Mouse (Mus musculus) ES-E14 (cell line): ENCODE measurements around the gene Slc43a2. TPM values are rescaled to one million over a fixed set of nuclear protein-coding genes. Genes with fewer than 3 reads are reported as not detected.
A peak's percentile ranks its signal among the peaks of the same experiment; 100 is the strongest.

Source experiments
- DNase-seq: peaks from one replicate; pipeline ENCODE4 v3.0.0-alpha.2; 2013; ENCODE audit warnings: low read depth, low spot score
- H3K27ac ChIP-seq: 2 replicates; pipeline ENCODE4 v1.5.1; 2012; ENCODE audit warnings: low read depth, mild to moderate bottlenecking, low read length, moderate library complexity, mixed read lengths; ENCODE audit not compliant: poor library complexity, insufficient read depth, severe bottlenecking
- H3K36me3 ChIP-seq: 2 replicates; pipeline ENCODE4 v1.6.1; 2012; ENCODE audit warnings: mild to moderate bottlenecking, low read length, moderate library complexity, mixed read lengths; ENCODE audit not compliant: control insufficient read depth, poor library complexity, insufficient read depth, severe bottlenecking
- H3K4me1 ChIP-seq, 2 experiments: fragments of 150-350 bp in 1 of 2; sonication (generic) in 1 of 2; 2 replicates each; pipeline ENCODE4 v1.6.1; 2012; ENCODE audit warnings: low read length in 2 of 2, mild to moderate bottlenecking in 1 of 2, mixed read lengths in 1 of 2; ENCODE audit not compliant: control insufficient read depth in 2 of 2, insufficient read depth in 2 of 2, poor library complexity in 1 of 2
- H3K4me3 ChIP-seq, 2 experiments: fragments of 150-350 bp in 1 of 2; sonication (generic) in 1 of 2; 2 replicates each; pipeline ENCODE4 v1.5.1; 2012; ENCODE audit warnings: low read length in 2 of 2, low read depth in 1 of 2, mild to moderate bottlenecking in 1 of 2, mixed read lengths in 1 of 2; ENCODE audit not compliant: insufficient read depth in 1 of 2, poor library complexity in 1 of 2, severe bottlenecking in 1 of 2
- H3K9ac ChIP-seq: 2 replicates; pipeline ENCODE4 v1.6.1; 2012; ENCODE audit warnings: low read depth, mild to moderate bottlenecking, low read length, mixed read lengths; ENCODE audit not compliant: poor library complexity, insufficient read depth, severe bottlenecking
- H3K9me3 ChIP-seq: fragments of 150-350 bp; sonication (generic); 2 replicates; pipeline ENCODE4 v1.6.1; 2012; ENCODE audit warnings: low read depth, mild to moderate bottlenecking, low read length; ENCODE audit not compliant: control insufficient read depth, insufficient read depth
- CHD2 ChIP-seq: IDR thresholded peaks from 2 replicates; pipeline ENCODE4 v1.6.1; 2014; ENCODE audit warnings: mild to moderate bottlenecking, low read depth, low read length, inconsistent platforms
- HCFC1 ChIP-seq: IDR thresholded peaks from 2 replicates; pipeline ENCODE4 v1.6.1; 2012; ENCODE audit warnings: low read length, inconsistent platforms, borderline replicate concordance; ENCODE audit not compliant: insufficient read depth
- MAFK ChIP-seq: IDR thresholded peaks from 2 replicates; pipeline ENCODE4 v1.6.1; 2014; ENCODE audit warnings: mild to moderate bottlenecking, low read depth, low read length, inconsistent platforms; ENCODE audit not compliant: insufficient read depth
- ZC3H11A ChIP-seq: IDR thresholded peaks from 2 replicates; pipeline ENCODE4 v1.6.1; 2012; ENCODE audit warnings: low read depth, mild to moderate bottlenecking, inconsistent platforms, low read length, borderline replicate concordance
- ZNF384 ChIP-seq: IDR thresholded peaks from 2 replicates; pipeline ENCODE4 v1.6.1; 2012; ENCODE audit warnings: low read depth, low read length, inconsistent platforms
- in situ Hi-C, 2 experiments: fragments of 600-800 bp; cut with MboI; formaldehyde crosslinking; loops; one replicate each; pipeline ENCODE4 v1.15.1; 2025; ENCODE audit warnings: low sequenced_read_pairs in 2 of 2, inconsistent platforms in 1 of 2; ENCODE audit not compliant: unreplicated experiment in 2 of 2
- total RNA-seq: library from RNA; depleted of rRNA; stranded (reverse); fragments of 300-350 nt; gene quantifications from 2 replicates; pipeline ENCODE4 v1.2.3, GENCODE M21; 2012

The Slc43a2 gene
- total RNA-seq, 1 experiment, result 24.8 TPM

DNA sequence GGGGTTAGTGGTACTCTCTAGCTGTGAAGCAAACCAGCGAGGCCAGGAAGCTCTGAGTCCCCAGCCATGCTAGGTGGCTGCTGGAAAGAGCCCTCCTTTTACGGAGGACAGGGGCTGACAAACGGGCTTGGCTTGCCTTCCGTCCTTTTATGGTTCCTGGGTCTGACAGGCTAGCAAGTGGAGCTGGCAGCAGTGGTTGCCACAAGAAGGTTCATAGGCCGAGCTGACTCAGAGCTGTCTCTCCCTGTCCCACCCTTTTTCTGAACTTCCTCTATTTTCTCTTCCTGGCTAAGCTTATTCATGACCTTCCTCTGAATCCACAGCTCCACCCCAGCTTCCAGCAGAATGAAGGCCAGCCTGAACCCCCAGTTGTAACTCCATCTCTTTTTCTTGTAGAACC, 61.1 kb downstream of the Slc43a2 start:
- in situ Hi-C loops, result no loop called here
- H3K27ac ChIP-seq, result no peak overlapping the region
- no peak overlapping the region for H3K4me3 ChIP-seq
- H3K9me3 ChIP-seq, result no peaks in the 10 kb centered on the region
- DNase-seq, result no peak
- TF ChIP-seq ZNF384 (no peak), MAFK (no peak), HCFC1 (no peak), CHD2 (no peak), ZC3H11A (no peak)
- peaks cover 6% of the 10 kb centered on the region; the same call in 1 of the 2 replicates for H3K36me3 ChIP-seq
- H3K4me1 ChIP-seq, result peaks cover 0 to 12% of the 10 kb centered on the region in 2 experiments; a peak in 2 of 4 replicates
- no peak overlapping the region for H3K9ac ChIP-seq

DNA sequence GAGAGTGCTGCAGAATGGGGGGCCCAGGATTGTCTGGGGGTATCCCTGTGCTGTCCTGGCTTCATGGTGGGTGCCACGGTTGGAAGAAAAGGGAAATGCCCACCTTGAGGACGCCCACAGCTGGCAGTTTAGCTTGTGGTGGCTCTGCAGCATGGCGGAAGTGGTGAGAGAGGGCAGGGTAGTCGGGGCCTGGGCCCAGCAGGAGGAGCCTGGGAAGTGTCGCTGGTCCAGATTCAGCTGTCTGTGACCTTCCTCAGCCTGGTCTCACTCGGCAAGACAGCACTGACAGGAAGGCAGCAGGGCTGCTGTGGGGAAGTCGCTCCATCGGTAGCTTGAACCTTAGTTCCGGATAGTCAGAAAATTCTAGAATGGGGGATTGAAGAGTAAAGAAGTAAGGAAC, 62.9 kb downstream of the Slc43a2 start:
- no peak for DNase-seq
- Histone ChIP-seq H3K9ac (no peak overlapping the region), H3K4me3 (no peak overlapping the region), H3K9me3 (no peaks in the 10 kb centered on the region), H3K36me3 (peaks cover 9% of the 10 kb centered on the region; the same call in 1 of the 2 replicates), H3K27ac (no peak overlapping the region), H3K4me1 (peaks cover 0 to 2% of the 10 kb centered on the region in 2 experiments; a peak in 1 of 4 replicates)
- in situ Hi-C loops, result no loop called here
- TF ChIP-seq ZC3H11A (no peak), MAFK (no peak), HCFC1 (no peak), ZNF384 (no peak), CHD2 (no peak)

DNA sequence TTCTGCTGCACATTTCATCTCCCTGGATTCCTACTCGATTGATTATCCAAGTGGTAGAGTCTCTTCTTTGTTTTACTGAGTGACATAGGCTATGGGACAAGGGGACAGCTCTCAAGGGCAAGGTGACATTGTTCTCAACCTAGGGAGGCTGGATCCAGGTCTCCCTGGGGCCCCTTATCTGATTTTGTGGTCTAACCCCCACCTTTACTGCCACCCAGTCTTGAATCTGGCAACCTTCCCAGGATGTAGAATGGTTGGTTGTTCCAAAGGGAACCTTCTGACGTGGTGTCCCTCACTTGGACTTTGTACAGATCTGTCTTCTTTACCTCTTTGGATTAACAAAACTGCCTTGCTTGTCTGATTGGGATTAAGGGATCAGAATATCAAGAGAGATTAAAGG, 63.9 kb downstream of the Slc43a2 start:
- peaks cover 6% of the 10 kb centered on the region; the same call in 1 of the 2 replicates for H3K36me3 ChIP-seq
- no peak overlapping the region for H3K9ac ChIP-seq

DNA sequence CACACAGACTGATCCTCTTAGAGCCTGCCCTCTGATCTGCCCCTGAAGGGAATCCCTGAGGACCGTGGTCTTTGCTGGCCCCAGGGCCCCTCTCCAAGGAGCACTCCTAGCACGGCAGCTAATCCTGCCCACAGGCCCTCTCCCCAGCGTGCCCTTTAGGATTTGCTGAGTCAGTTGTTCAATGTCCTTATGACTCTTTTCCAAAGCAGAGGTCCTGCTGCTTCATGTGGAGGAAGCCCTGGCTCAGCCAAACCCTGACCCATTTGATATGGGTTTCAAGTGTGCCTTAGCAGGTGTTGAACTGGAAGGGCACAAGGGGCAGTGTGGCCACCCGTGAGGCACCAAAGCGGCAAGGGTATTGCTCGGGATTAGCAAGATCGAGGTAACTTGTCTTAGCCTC, 64.3 kb downstream of the Slc43a2 start:
- Histone ChIP-seq H3K27ac (no peak overlapping the region), H3K9ac (no peak overlapping the region), H3K4me3 (no peak overlapping the region), H3K36me3 (peaks cover 10% of the 10 kb centered on the region; the same call in 1 of the 2 replicates), H3K4me1 (no peaks in the 10 kb centered on the region; a peak in 1 of 4 replicates), H3K9me3 (no peaks in the 10 kb centered on the region)
- in situ Hi-C loops, result no loop called here
- DNase-seq, result no peak
- TF ChIP-seq HCFC1 (no peak), CHD2 (no peak), MAFK (0 out of 2 replicates have a peak, but pooled peaks have one; percentile 39)

More for the DNA sequence above, 63.9 kb downstream of the Slc43a2 start:
- Histone ChIP-seq H3K27ac (no peak overlapping the region), H3K9me3 (no peaks in the 10 kb centered on the region), H3K4me1 (no peaks in the 10 kb centered on the region; a peak in 1 of 4 replicates), H3K4me3 (no peak overlapping the region)
- TF ChIP-seq ZC3H11A (no peak), CHD2 (no peak), ZNF384 (no peak), MAFK (no peak), HCFC1 (no peak)
- no peak for DNase-seq
- in situ Hi-C loops, result no loop called here

DNA sequence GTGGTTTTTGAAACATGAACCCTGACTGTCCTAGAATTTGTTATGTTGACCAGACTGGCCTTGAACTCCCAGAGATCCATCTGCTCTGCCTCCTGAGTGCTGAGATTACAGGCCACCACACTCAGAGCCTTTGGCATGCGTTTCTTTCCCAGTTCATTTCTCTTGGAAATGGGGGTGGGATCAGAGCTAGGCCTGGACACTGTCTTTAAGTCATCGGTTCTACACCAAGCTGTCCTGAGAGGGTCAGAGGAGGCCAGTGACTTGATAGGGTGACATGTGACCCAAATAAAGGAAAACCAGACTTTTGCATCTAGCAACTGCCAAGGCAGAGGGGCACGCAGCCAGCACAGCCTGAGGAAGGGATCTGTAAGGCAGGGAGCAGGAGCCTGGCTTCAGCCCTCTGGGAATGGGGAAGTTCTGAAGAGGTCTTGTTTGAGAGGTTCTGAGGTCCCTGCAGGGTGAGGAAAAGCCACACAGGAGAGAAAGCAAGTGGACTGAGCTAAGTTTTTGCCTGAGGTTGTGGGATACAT, 65.3 kb downstream of the Slc43a2 start:
- H3K4me3 ChIP-seq, result no peak overlapping the region
- no peak overlapping the region for H3K27ac ChIP-seq
- no peak overlapping the region for H3K9ac ChIP-seq
- no peaks in the 10 kb centered on the region; a peak in 1 of 4 replicates for H3K4me1 ChIP-seq
- no peak for DNase-seq
- in situ Hi-C loops, result no loop called here
- peaks cover 13% of the 10 kb centered on the region; the same call in 1 of the 2 replicates for H3K36me3 ChIP-seq
- TF ChIP-seq ZC3H11A (no peak), HCFC1 (no peak), CHD2 (no peak), MAFK (no peak), ZNF384 (no peak)
- H3K9me3 ChIP-seq, result no peaks in the 10 kb centered on the region
